Mouse (Mus musculus) retina, postnatal 7 days (tissue): ENCODE results near the gene Slc4a1ap.

Experiments
- DNase-seq: peaks from one replicate; pipeline ENCODE4 v3.0.0-alpha.2; 2012; ENCODE audit warnings: low read depth, low spot score

Slc4a1ap gene

GRCm38 (mm10) chr5:31603766-31604165, 77.0 kb downstream of the Slc4a1ap start:
- DNase-seq: no peak

GRCm38 (mm10) chr5:31606151-31606550, 79.4 kb downstream of the Slc4a1ap start:
- DNase-seq: no peak
